Mouse (Mus musculus): ENCODE results near the gene Vmn2r39. TPM values are rescaled to one million over a fixed set of nuclear protein-coding genes. Genes with fewer than 3 reads are reported as not detected.

Vmn2r39 gene
- polyA plus RNA-seq (2015; fragmentation: Nextera tagmentation; extraction: Ambion mirVana), result not detected in 2 replicates

GRCm38 (mm10) chr7:9030698-9031097, at the start of gene Vmn2r39:
Gene Vmn2r39 (minus strand): TSS chr7:9030798.

Other genes starting within 250 kb of the Vmn2r39 start
- gene Vmn2r40, start 99.4 kb downstream of the Vmn2r39 start, polyA plus RNA-seq (2015; fragmentation: Nextera tagmentation; extraction: Ambion mirVana), result not detected in 2 replicates
- not detected in 2 replicates for gene Vmn2r38, start 67.1 kb upstream of the Vmn2r39 start, polyA plus RNA-seq (2015; fragmentation: Nextera tagmentation; extraction: Ambion mirVana)
- gene Vmn2r37, start 192.9 kb upstream of the Vmn2r39 start, polyA plus RNA-seq (2015; fragmentation: Nextera tagmentation; extraction: Ambion mirVana), result not detected in 2 replicates